Mouse (Mus musculus): ENCODE data around the gene Mcoln2. TPM values are rescaled to one million over a fixed set of nuclear protein-coding genes. Genes with fewer than 3 reads are reported as not detected.

Mcoln2 gene
- polyA plus RNA-seq, 1 experiment from 2014 or later: 0.30 TPM

- Histone ChIP-seq H3K36me3 (ENCODE audit: control insufficient read depth, insufficient read depth, low read length) (no peaks in the 10 kb centered on the region), H3K27me3 (ENCODE audit: control insufficient read depth, insufficient read depth, low read length) (no peaks in the 10 kb centered on the region), H3K4me3 (replicated peaks; ENCODE audit: low read depth, low read length) (no peak overlapping the region), H3K9ac (replicated peaks; ENCODE audit: low read length) (no peak overlapping the region), H3K9me3 (ENCODE audit: control insufficient read depth, low read length) (no peaks in the 10 kb centered on the region), H3K27ac (replicated peaks; ENCODE audit: low read depth, low read length) (no peak overlapping the region), H3K4me1 (ENCODE audit: control insufficient read depth, insufficient read depth, low read length) (no peaks in the 10 kb centered on the region), H3K4me2 (ENCODE audit: low read length) (no peak overlapping the region)
- ATAC-seq (ENCODE audit: low FRiP score, low TSS enrichment) (no peak), DNase-seq (no peak)
- 80% methylated on average over 4 of the region's 4 CpGs for WGBS
These were observed 84.1 kb downstream of the Mcoln2 start for GRCm38 (mm10) chr3:146233741-146234140.

- Histone ChIP-seq H3K27ac (replicated peaks; ENCODE audit: low read depth, low read length) (no peak overlapping the region), H3K4me2 (ENCODE audit: low read length) (no peak overlapping the region), H3K4me3 (replicated peaks; ENCODE audit: low read depth, low read length) (no peak overlapping the region), H3K4me1 (ENCODE audit: control insufficient read depth, insufficient read depth, low read length) (no peaks in the 10 kb centered on the region), H3K9ac (replicated peaks; ENCODE audit: low read length) (no peak overlapping the region), H3K9me3 (ENCODE audit: control insufficient read depth, low read length) (no peaks in the 10 kb centered on the region), H3K36me3 (ENCODE audit: control insufficient read depth, insufficient read depth, low read length) (no peaks in the 10 kb centered on the region), H3K27me3 (ENCODE audit: control insufficient read depth, insufficient read depth, low read length) (no peaks in the 10 kb centered on the region)
- WGBS: 76% methylated on average over 10 of the region's 10 CpGs
- DNase-seq (no peak), ATAC-seq (ENCODE audit: low FRiP score, low TSS enrichment) (no peak)
These were observed 84.9 kb downstream of the Mcoln2 start for GRCm38 (mm10) chr3:146234530-146234929.

GRCm38 (mm10) chr3:146236280-146236679 lies 86.6 kb downstream of the Mcoln2 start:
- DNase-seq (no peak), ATAC-seq (ENCODE audit: low FRiP score, low TSS enrichment) (no peak)
- Histone ChIP-seq H3K27me3 (ENCODE audit: control insufficient read depth, insufficient read depth, low read length) (no peaks in the 10 kb centered on the region), H3K4me2 (ENCODE audit: low read length) (no peak overlapping the region), H3K4me1 (ENCODE audit: control insufficient read depth, insufficient read depth, low read length) (no peaks in the 10 kb centered on the region), H3K36me3 (ENCODE audit: control insufficient read depth, insufficient read depth, low read length) (no peaks in the 10 kb centered on the region), H3K9me3 (ENCODE audit: control insufficient read depth, low read length) (no peaks in the 10 kb centered on the region), H3K9ac (replicated peaks; ENCODE audit: low read length) (no peak overlapping the region), H3K27ac (replicated peaks; ENCODE audit: low read depth, low read length) (no peak overlapping the region), H3K4me3 (replicated peaks; ENCODE audit: low read depth, low read length) (no peak overlapping the region)
- 58% methylated on average over 8 of the region's 8 CpGs for WGBS

GRCm38 (mm10) chr3:146237676-146238075 lies 88.0 kb downstream of the Mcoln2 start:
- H3K9me3 ChIP-seq (ENCODE audit: control insufficient read depth, low read length): no peaks in the 10 kb centered on the region
- DNase-seq (no peak), ATAC-seq (ENCODE audit: low FRiP score, low TSS enrichment) (no peak)
- H3K4me3 ChIP-seq (replicated peaks; ENCODE audit: low read depth, low read length): no peak overlapping the region
- 88% methylated on average over 5 of the region's 5 CpGs for WGBS
- H3K4me1 ChIP-seq (ENCODE audit: control insufficient read depth, insufficient read depth, low read length): no peaks in the 10 kb centered on the region
- no peak overlapping the region for H3K4me2 ChIP-seq (ENCODE audit: low read length)
- no peaks in the 10 kb centered on the region for H3K36me3 ChIP-seq (ENCODE audit: control insufficient read depth, insufficient read depth, low read length)
- H3K27ac ChIP-seq (replicated peaks; ENCODE audit: low read depth, low read length): no peak overlapping the region
- no peak overlapping the region for H3K9ac ChIP-seq (replicated peaks; ENCODE audit: low read length)
- no peaks in the 10 kb centered on the region for H3K27me3 ChIP-seq (ENCODE audit: control insufficient read depth, insufficient read depth, low read length)

GRCm38 (mm10) chr3:146244630-146245029 lies 95.0 kb downstream of the Mcoln2 start:
- 81% methylated on average over 1 of the region's 1 CpGs for WGBS

More at GRCm38 (mm10) chr3:146244630-146245029, 95.0 kb downstream of the Mcoln2 start:
- H3K9me3 ChIP-seq (ENCODE audit: control insufficient read depth, low read length): no peaks in the 10 kb centered on the region
- H3K36me3 ChIP-seq (ENCODE audit: control insufficient read depth, insufficient read depth, low read length): no peaks in the 10 kb centered on the region
- no peaks in the 10 kb centered on the region for H3K4me1 ChIP-seq (ENCODE audit: control insufficient read depth, insufficient read depth, low read length)
- DNase-seq (no peak), ATAC-seq (ENCODE audit: low FRiP score, low TSS enrichment) (no peak)
- H3K4me3 ChIP-seq (replicated peaks; ENCODE audit: low read depth, low read length): no peak overlapping the region
- H3K9ac ChIP-seq (replicated peaks; ENCODE audit: low read length): no peak overlapping the region
- H3K27me3 ChIP-seq (ENCODE audit: control insufficient read depth, insufficient read depth, low read length): no peaks in the 10 kb centered on the region
- no peak overlapping the region for H3K27ac ChIP-seq (replicated peaks; ENCODE audit: low read depth, low read length)
- no peak overlapping the region for H3K4me2 ChIP-seq (ENCODE audit: low read length)

Other genes starting within 250 kb of the Mcoln2 start
- gene Bcl10, start 227.0 kb upstream of the Mcoln2 start, polyA plus RNA-seq (2014; fragmentation: Nextera tagmentation; extraction: Ambion mirVana): 34.3 and 42.3 TPM in 2 replicates
- gene 2410004B18Rik, start 211.8 kb upstream of the Mcoln2 start, polyA plus RNA-seq (2014; fragmentation: Nextera tagmentation; extraction: Ambion mirVana): 76.6 and 85.3 TPM in 2 replicates
- gene Syde2, start 162.0 kb upstream of the Mcoln2 start, polyA plus RNA-seq (2014; fragmentation: Nextera tagmentation; extraction: Ambion mirVana): 0.50 and 0.62 TPM in 2 replicates
- gene Wdr63, start 41.7 kb upstream of the Mcoln2 start, polyA plus RNA-seq (2014; fragmentation: Nextera tagmentation; extraction: Ambion mirVana): 0.51 and 0.83 TPM in 2 replicates
- 0.20 and 0.61 TPM in 2 replicates for gene Mcoln3, start 32.4 kb upstream of the Mcoln2 start, polyA plus RNA-seq (2014; fragmentation: Nextera tagmentation; extraction: Ambion mirVana)
- gene Lpar3, start 71.1 kb downstream of the Mcoln2 start, polyA plus RNA-seq (2014; fragmentation: Nextera tagmentation; extraction: Ambion mirVana): 0.58 TPM in 1 of 2 replicates, not detected in the other

All from midbrain, embryonic 14.5 days (tissue).